Mouse (Mus musculus): Measurements from ENCODE around the gene Gm10974.

- TF ChIP-seq POLR2A (IDR thresholded peaks at IDR 0.05; ENCODE audit: insufficient read depth, low read depth, low read length) (no peak), CTCF (IDR thresholded peaks at IDR 0.05; ENCODE audit: insufficient read depth, low read depth, low read length) (no peak)
These were observed 40.4 kb downstream of the Gm10974 start for GRCm38 (mm10) chr7:66405951-66406721.

All from olfactory bulb, adult 2 months (tissue).